Mouse (Mus musculus): Measurements from ENCODE around the gene 5031439G07Rik. TPM values are rescaled to one million over a fixed set of nuclear protein-coding genes. Genes with fewer than 3 reads are reported as not detected.
A peak's percentile ranks its signal among the peaks of the same experiment; 100 is the strongest.

The 5031439G07Rik gene
- total and polyA plus RNA-seq, 3 experiments, result 19.6 to 61.0 TPM; not detected in 1

GRCm38 (mm10) chr15:84987020-84987815 lies 1.1 kb downstream of the 5031439G07Rik start:
- Histone ChIP-seq H3K79me2 (ENCODE audit: control insufficient read depth, insufficient read depth, low read length, poor library complexity) (peaks cover 5% of the 10 kb centered on the region), H3K9me3 (replicated peaks; ENCODE audit: insufficient read depth, low read length) (no peaks in the 10 kb centered on the region), H3K4me3 (ENCODE audit: control insufficient read depth in 1 of 2, insufficient read depth in 1 of 2, low read depth in 2 of 2, low read length in 2 of 2) (peak overlapping the region; percentile 46 to 74), H3K4me1 (ENCODE audit: control insufficient read depth in 1 of 2, insufficient read depth in 2 of 2, low read length in 2 of 2) (peaks cover 0 to 14% of the 10 kb centered on the region in 2 experiments; a peak in 2 of 4 replicates), H3K36me3 (ENCODE audit: control insufficient read depth in 1 of 2, insufficient read depth in 2 of 2, low read length in 2 of 2) (peaks cover 0 to 7% of the 10 kb centered on the region in 2 experiments; a peak in 2 of 4 replicates), H3K9ac (ENCODE audit: control insufficient read depth, low read depth, low read length, poor library complexity, severe bottlenecking) (peak overlapping the region; percentile 81), H3K27ac (ENCODE audit: control insufficient read depth, low read depth, low read length) (no peak overlapping the region), H3K27me3 (ENCODE audit: control insufficient read depth in 1 of 2, insufficient read depth in 2 of 2, low read length in 2 of 2) (no peaks in the 10 kb centered on the region)
- no peak for TF ChIP-seq POLR2AphosphoS2 (IDR thresholded peaks at IDR 0.05; ENCODE audit: low read length)
- TF ChIP-seq MYB (IDR thresholded peaks at IDR 0.05; ENCODE audit: low read depth, low read length), result no peak
- TF ChIP-seq POLR2A (IDR thresholded peaks at IDR 0.05; ENCODE audit: control insufficient read depth in 1 of 2, insufficient read depth in 1 of 2, low read depth in 1 of 2, low read length in 2 of 2, poor library complexity in 1 of 2), result no peak
- TF ChIP-seq TCF12 (IDR thresholded peaks at IDR 0.05; ENCODE audit: low read depth, low read length), result no peak
- no peak for TF ChIP-seq TAL1 (IDR thresholded peaks at IDR 0.05; ENCODE audit: low read length)
- TF ChIP-seq SIN3A (IDR thresholded peaks at IDR 0.05; ENCODE audit: low read length), result no peak
- no peak for TF ChIP-seq ETS1 (IDR thresholded peaks at IDR 0.05; ENCODE audit: low read depth, low read length)
- no peak for TF ChIP-seq RAD21 (IDR thresholded peaks at IDR 0.05; ENCODE audit: low read depth, low read length)
- TF ChIP-seq JUND (IDR thresholded peaks at IDR 0.05; ENCODE audit: low read depth, low read length), result no peak
- TF ChIP-seq UBTF (IDR thresholded peaks at IDR 0.05; ENCODE audit: borderline replicate concordance, insufficient read depth, low read depth, low read length), result peak; percentile 65; the same call in 1 of the 2 replicates
- TF ChIP-seq MAX (IDR thresholded peaks at IDR 0.05; ENCODE audit: low read length), result 0 out of 2 replicates have a peak, but pooled peaks have one; percentile 11
- 0 out of 2 replicates have a peak, but pooled peaks have one; percentile 25 for TF ChIP-seq MYC (IDR thresholded peaks at IDR 0.05; ENCODE audit: low read depth, low read length)
- TF ChIP-seq USF1 (IDR thresholded peaks at IDR 0.05; ENCODE audit: low read depth, low read length), result no peak
- TF ChIP-seq EP300 (IDR thresholded peaks at IDR 0.05; ENCODE audit: low read depth in 1 of 2, low read length in 2 of 2), result 0 out of 4 replicates have a peak, but pooled peaks of 1 of the 2 experiments have one; percentile 16
- no peak for TF ChIP-seq CHD2 (IDR thresholded peaks at IDR 0.05; ENCODE audit: low read length)
- no peak for TF ChIP-seq NRF1 (IDR thresholded peaks at IDR 0.05; ENCODE audit: insufficient read depth, low read depth, low read length, poor library complexity, severe bottlenecking)
- no peak; the same call in 1 of the 2 replicates for TF ChIP-seq MXI1 (IDR thresholded peaks at IDR 0.05; ENCODE audit: low read depth, low read length)
- TF ChIP-seq CTCF (IDR thresholded peaks at IDR 0.05 in 2 of 3, conservative IDR thresholded peaks at IDR 0.05 in 1 of 3; ENCODE audit: control insufficient read depth in 1 of 3, insufficient read depth in 1 of 3, low read depth in 2 of 3, low read length in 3 of 3, poor library complexity in 1 of 3, severe bottlenecking in 1 of 3), result no peak
- TF ChIP-seq MEF2A (IDR thresholded peaks at IDR 0.05; ENCODE audit: extremely low read depth, insufficient replicate concordance, low read depth, low read length, poor library complexity, severe bottlenecking), result no peak
- TF ChIP-seq MAFK (IDR thresholded peaks at IDR 0.05; ENCODE audit: borderline replicate concordance, low read depth, low read length), result no peak
- TF ChIP-seq GATA1 (IDR thresholded peaks at IDR 0.05; ENCODE audit: low read depth, low read length), result no peak
- 0 out of 2 replicates have a peak, but pooled peaks have one; percentile 32 for TF ChIP-seq CHD1 (IDR thresholded peaks at IDR 0.05; ENCODE audit: low read depth, low read length)
- no peak for TF ChIP-seq USF2 (IDR thresholded peaks at IDR 0.05; ENCODE audit: borderline replicate concordance in 1 of 2, insufficient read depth in 1 of 2, low read depth in 1 of 2, low read length in 2 of 2)
- no peak for TF ChIP-seq ZMIZ1 (IDR thresholded peaks at IDR 0.05; ENCODE audit: low read depth, low read length)
- peak; percentile 68 for DNase-seq (ENCODE audit: low read depth, low spot score)

Data from MEL (cell line).